Mouse (Mus musculus) hindbrain, postnatal 0 days (tissue): Measurements from ENCODE around the gene Kcnk12. TPM values are rescaled to one million over a fixed set of nuclear protein-coding genes. Genes with fewer than 3 reads are reported as not detected.

Experiments used
- ATAC-seq: fragments of 200-750 bp; cut with Nextera tagmentation; 2 replicates; pipeline ENCODE4 v1.8.0; 2017; ENCODE audit warnings: mild to moderate bottlenecking, moderate TSS enrichment, moderate library complexity
- DNase-seq: peaks from one replicate; pipeline ENCODE4 v3.0.0-alpha.2; 2015; ENCODE audit warnings: low spot score
- H3K27ac ChIP-seq: fragments of 300-500 bp; sonication (generic); 2 replicates; pipeline ENCODE4 v1.5.1; 2014; ENCODE audit warnings: mild to moderate bottlenecking
- H3K27me3 ChIP-seq: fragments of 300-500 bp; sonication (generic); 2 replicates; pipeline ENCODE4 v1.6.1; 2014; ENCODE audit warnings: low read length, mixed read lengths; ENCODE audit not compliant: insufficient read depth
- H3K36me3 ChIP-seq: fragments of 300-500 bp; sonication (generic); 2 replicates; pipeline ENCODE4 v1.6.1; 2014; ENCODE audit warnings: low read length, mixed read lengths; ENCODE audit not compliant: insufficient read depth
- H3K4me1 ChIP-seq: fragments of 300-500 bp; sonication (generic); 2 replicates; pipeline ENCODE4 v1.6.1; 2014; ENCODE audit warnings: antibody characterized with exemption, low read length, mixed read lengths; ENCODE audit not compliant: insufficient read depth
- H3K4me2 ChIP-seq: fragments of 300-500 bp; sonication (generic); 2 replicates; pipeline ENCODE4 v1.6.1; 2014; ENCODE audit warnings: low read depth, mild to moderate bottlenecking, low read length, moderate library complexity, mixed read lengths
- H3K4me3 ChIP-seq: fragments of 300-500 bp; sonication (generic); 2 replicates; pipeline ENCODE4 v1.5.1; 2014; ENCODE audit warnings: low read length
- H3K9ac ChIP-seq: fragments of 300-500 bp; sonication (generic); replicated peaks from 2 replicates; pipeline ENCODE4 v1.6.1; 2014; ENCODE audit warnings: mild to moderate bottlenecking, low read length, moderate library complexity, mixed read lengths
- H3K9me3 ChIP-seq: fragments of 300-500 bp; sonication (generic); 2 replicates; pipeline ENCODE4 v1.6.1; 2016; ENCODE audit warnings: low read length, mixed read lengths
- CTCF ChIP-seq: IDR thresholded peaks from 2 replicates; pipeline ENCODE4 v1.5.1; 2016; ENCODE audit warnings: antibody characterized with exemption, control low read depth, low read depth
- WGBS: fragments of 180-500 bp; shearing (Covaris S2); extraction: QIAGEN DNeasy Blood & Tissue Kit; methylation state at CpG from one replicate; pipeline ENCODE4 v1.1.7; 2014; 5-methylcytosine and 5-hydroxymethylcytosine counted together
- polyA plus RNA-seq: library from polyadenylated mRNA; unstranded; fragments of >200 nt; fragmentation: Nextera tagmentation; extraction: Ambion mirVana; gene quantifications from 2 replicates; pipeline ENCODE4 v1.2.1, GENCODE M21; 2015
- total RNA-seq: library from RNA; depleted of rRNA; stranded (reverse); fragments of >200 nt; gene quantifications from 2 replicates; pipeline ENCODE4 v1.2.3, GENCODE M21; 2014

Gene Kcnk12
- total and polyA plus RNA-seq, 2 experiments from 2014 or later = 2.5 to 19.5 TPM

DNA sequence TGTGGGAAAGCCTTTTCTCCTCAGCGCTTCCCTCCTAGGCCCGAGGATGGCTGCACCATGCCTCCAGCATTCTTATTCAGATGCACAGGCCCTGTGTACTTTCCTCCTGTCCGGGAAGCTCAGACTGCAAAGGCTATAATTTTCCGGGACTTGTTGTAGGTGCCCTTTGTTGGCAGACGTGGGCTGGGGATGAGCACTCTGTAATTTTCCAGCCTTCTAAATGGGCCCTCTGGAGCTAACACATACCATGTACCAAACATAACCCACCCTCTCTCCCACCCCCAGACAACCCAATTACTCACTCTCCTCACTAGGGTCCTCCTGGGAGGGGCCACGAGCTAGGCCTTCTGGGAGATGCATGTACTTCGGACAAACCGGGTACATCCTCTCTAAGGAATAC lies 22.8 kb downstream of the Kcnk12 start:
- H3K4me1 ChIP-seq = no peaks in the 10 kb centered on the region; the same call in 1 of the 2 replicates
- no peaks in the 10 kb centered on the region for H3K36me3 ChIP-seq
- H3K4me3 ChIP-seq = no peak overlapping the region
- ATAC-seq = no peak
- H3K27ac ChIP-seq = no peak overlapping the region
- TF ChIP-seq CTCF = no peak
- no peak overlapping the region for H3K9ac ChIP-seq
- WGBS = 85% methylated on average over 8 of the region's 8 CpGs
- no peaks in the 10 kb centered on the region for H3K27me3 ChIP-seq
- H3K4me2 ChIP-seq = no peak overlapping the region
- DNase-seq = no peak
- H3K9me3 ChIP-seq = no peaks in the 10 kb centered on the region

DNA sequence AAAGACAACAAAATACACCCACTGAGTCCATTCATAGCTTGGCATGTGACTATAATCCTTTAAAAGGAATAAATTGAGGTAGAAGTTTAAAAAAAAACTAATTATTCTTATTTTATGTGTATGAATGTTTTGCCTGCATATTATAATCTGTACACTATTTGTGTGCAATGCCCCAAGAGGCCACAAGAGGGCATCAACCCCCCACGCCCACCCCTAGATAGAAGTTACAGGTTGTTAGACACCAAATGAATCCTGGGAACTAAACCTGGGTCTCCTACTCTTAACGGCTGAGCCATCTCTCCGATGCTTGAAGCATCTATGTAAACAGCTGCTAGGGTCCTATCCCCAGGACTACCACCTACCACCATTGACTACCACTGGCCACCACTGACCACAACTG lies 24.6 kb downstream of the Kcnk12 start:
- no peak for ATAC-seq
- Histone ChIP-seq H3K36me3 (no peaks in the 10 kb centered on the region), H3K27ac (no peak overlapping the region), H3K4me1 (no peaks in the 10 kb centered on the region), H3K9ac (no peak overlapping the region), H3K27me3 (no peaks in the 10 kb centered on the region), H3K4me2 (no peak overlapping the region), H3K4me3 (no peak overlapping the region), H3K9me3 (no peaks in the 10 kb centered on the region)
- no peak for DNase-seq
- WGBS = 76% methylated on average over 3 of the region's 3 CpGs
- TF ChIP-seq CTCF = peak; percentile 61

DNA sequence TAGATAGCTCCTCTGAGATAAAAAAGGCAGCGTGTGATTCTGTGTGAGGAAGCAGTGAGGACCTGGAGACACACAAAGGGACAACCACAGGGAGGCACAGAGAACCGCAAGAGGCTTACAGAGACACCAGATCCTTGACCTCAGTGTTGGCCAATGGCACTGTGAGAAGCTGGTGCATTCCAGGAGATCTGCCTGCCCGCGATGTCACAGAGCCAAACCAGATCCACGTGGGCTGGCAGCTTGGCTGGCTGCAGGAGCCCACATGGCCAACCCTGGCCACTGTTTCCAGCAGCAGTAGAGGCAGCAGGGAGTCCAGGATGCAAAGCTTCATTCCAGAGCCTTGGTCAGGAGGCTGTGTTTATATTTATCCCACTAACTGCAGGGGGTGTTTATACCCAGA lies 27.0 kb downstream of the Kcnk12 start:
- ATAC-seq = peak; percentile 71
- H3K4me2 ChIP-seq = no peak overlapping the region
- no peak overlapping the region for H3K9ac ChIP-seq
- no peaks in the 10 kb centered on the region for H3K4me1 ChIP-seq
- no peaks in the 10 kb centered on the region for H3K27me3 ChIP-seq
- H3K27ac ChIP-seq = no peak overlapping the region
- H3K36me3 ChIP-seq = no peaks in the 10 kb centered on the region
- TF ChIP-seq CTCF = no peak
- DNase-seq = peak; percentile 49
- no peak overlapping the region for H3K4me3 ChIP-seq
- no peaks in the 10 kb centered on the region for H3K9me3 ChIP-seq
- WGBS = 33% methylated on average over 5 of the region's 5 CpGs

DNA sequence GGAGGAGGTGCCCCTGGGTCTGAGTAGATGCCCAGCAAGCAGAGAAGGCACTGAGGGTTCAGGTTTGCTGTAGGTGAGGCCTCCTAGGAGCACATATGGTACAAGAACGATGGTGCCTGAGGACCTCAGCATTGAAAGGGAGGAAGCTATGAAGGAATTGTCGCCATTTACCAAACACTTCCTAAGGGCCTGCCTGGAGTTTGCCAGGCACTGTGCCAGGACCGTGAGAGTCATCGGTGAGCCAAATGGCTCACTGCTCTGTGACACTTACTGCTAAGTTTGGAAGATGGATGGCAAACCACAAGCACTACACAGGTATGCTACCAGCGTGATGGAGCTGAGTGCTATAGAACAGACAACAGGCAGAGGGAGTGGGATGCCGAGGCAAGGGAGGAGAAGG lies 30.9 kb downstream of the Kcnk12 start:
- no peak for ATAC-seq

DNA sequence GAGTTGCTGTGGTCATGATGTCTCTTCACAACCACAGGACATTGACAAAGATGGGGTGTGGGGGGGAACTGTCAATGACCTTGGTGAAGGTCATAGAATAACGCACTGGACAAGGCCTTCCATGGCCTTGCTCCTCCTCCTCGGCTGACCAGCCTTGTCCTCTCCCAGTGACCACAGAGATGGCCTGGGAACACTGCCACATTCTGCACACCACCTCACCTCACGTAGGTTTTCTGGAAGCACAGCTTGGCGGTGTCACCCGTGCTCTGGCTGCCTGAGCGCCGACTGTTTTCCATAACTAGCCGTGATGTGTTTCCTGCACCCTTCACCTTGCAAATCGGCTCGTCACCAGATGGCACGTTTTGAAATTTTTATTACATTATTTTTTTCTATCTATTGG lies 32.8 kb downstream of the Kcnk12 start:
- Histone ChIP-seq H3K4me1 (no peaks in the 10 kb centered on the region), H3K4me2 (no peak overlapping the region), H3K9me3 (no peaks in the 10 kb centered on the region), H3K27me3 (no peaks in the 10 kb centered on the region), H3K4me3 (no peak overlapping the region), H3K9ac (no peak overlapping the region), H3K36me3 (no peaks in the 10 kb centered on the region), H3K27ac (no peak overlapping the region)
- 92% methylated on average over 11 of the region's 11 CpGs for WGBS
- no peak for ATAC-seq
- TF ChIP-seq CTCF = no peak
- DNase-seq = no peak

More for the DNA sequence above, 30.9 kb downstream of the Kcnk12 start:
- no peaks in the 10 kb centered on the region for H3K9me3 ChIP-seq
- no peak overlapping the region for H3K9ac ChIP-seq
- no peak for DNase-seq
- no peak overlapping the region for H3K4me2 ChIP-seq
- WGBS = 78% methylated on average over 6 of the region's 6 CpGs
- no peaks in the 10 kb centered on the region for H3K36me3 ChIP-seq
- H3K27ac ChIP-seq = no peak overlapping the region
- H3K4me3 ChIP-seq = no peak overlapping the region
- no peaks in the 10 kb centered on the region for H3K4me1 ChIP-seq
- no peak for TF ChIP-seq CTCF
- no peaks in the 10 kb centered on the region for H3K27me3 ChIP-seq

DNA sequence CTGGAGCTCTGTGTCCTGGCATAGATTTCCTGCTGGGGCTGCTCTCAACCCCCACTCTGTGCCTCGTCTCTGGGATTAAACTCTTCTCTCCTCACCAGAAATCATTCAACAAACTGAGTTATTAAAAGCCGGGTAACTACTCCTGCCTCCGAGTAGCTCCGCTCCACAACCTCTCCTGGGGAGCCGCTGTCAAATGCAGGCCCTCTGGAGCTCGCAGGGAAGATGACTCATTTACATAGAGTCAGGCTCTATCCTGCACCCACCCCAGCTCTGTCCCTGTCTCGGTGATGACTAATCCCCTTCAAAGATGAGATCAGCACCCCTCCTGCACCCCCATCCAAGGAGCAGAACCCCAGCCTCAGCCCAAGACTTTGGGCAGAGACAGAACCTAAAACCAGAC lies 34.6 kb downstream of the Kcnk12 start:
- no peaks in the 10 kb centered on the region for H3K27me3 ChIP-seq
- H3K4me1 ChIP-seq = no peaks in the 10 kb centered on the region
- no peaks in the 10 kb centered on the region for H3K36me3 ChIP-seq
- no peaks in the 10 kb centered on the region for H3K9me3 ChIP-seq
- no peak overlapping the region for H3K4me2 ChIP-seq
- H3K9ac ChIP-seq = no peak overlapping the region
- DNase-seq = no peak
- 46% methylated on average over 7 of the region's 7 CpGs for WGBS
- no peak for TF ChIP-seq CTCF
- no peak for ATAC-seq
- no peak overlapping the region for H3K27ac ChIP-seq
- no peak overlapping the region for H3K4me3 ChIP-seq

DNA sequence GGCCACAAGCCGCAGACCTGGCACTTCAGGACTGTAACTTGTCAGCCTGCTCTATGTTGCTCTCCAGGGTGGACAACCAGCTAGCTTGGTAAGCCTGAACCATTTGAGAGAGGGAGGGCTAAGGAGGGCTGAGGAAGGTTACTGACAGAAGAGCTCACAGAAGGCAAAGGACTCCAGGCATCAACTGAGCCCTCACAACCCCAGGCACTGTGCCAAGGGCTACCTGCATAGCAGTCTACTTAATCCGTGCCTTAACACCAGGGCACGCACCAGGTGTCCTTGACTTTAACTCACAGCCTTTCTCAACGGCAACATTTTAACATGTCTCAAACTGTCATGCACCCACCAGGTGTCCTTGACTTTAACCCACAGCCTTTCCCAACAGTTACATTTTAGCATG lies 37.5 kb downstream of the Kcnk12 start:
- H3K9me3 ChIP-seq = no peaks in the 10 kb centered on the region
- H3K27me3 ChIP-seq = no peaks in the 10 kb centered on the region
- H3K27ac ChIP-seq = no peak overlapping the region
- H3K4me3 ChIP-seq = no peak overlapping the region
- no peaks in the 10 kb centered on the region for H3K36me3 ChIP-seq
- H3K9ac ChIP-seq = no peak overlapping the region
- WGBS = 85% methylated on average over 4 of the region's 4 CpGs
- no peak for DNase-seq
- no peak for ATAC-seq
- H3K4me2 ChIP-seq = no peak overlapping the region
- no peaks in the 10 kb centered on the region for H3K4me1 ChIP-seq
- TF ChIP-seq CTCF = no peak
